ENCODE assay signal across 18 mouse cellular contexts in genomic region chr6:122368245-122368644, GRCm38 (mm10).
"Had no signal": no experiment of that assay in that cellular context is flagged by ENCODE, and none has a peak within 500 bp of the region (broad histone marks: within the 10 kb centered on the region; RNA-seq: fewer than 3 reads in every experiment).

No protein-coding gene starts in this region.

- ATAC-seq: intestine, embryonic 16.5 days; liver, embryonic 12.5 days; midbrain, embryonic 15.5 days had no signal

- H3K36me3 ChIP-seq: kidney, embryonic 15.5 days; limb, embryonic 13.5 days; liver, embryonic 12.5 days; midbrain, embryonic 10.5 days; midbrain, embryonic 15.5 days; neural tube, embryonic 13.5 days had no signal

- H3K27ac ChIP-seq: kidney, embryonic 15.5 days; limb, embryonic 13.5 days; liver, embryonic 12.5 days; macrophage; midbrain, embryonic 10.5 days; midbrain, embryonic 15.5 days; neural tube, embryonic 13.5 days had no signal

- H3K9ac ChIP-seq: kidney, embryonic 15.5 days; limb, embryonic 13.5 days; liver, embryonic 12.5 days; lung, embryonic 14.5 days; midbrain, embryonic 15.5 days; neural tube, embryonic 13.5 days had no signal

- H3K4me3 ChIP-seq: kidney, embryonic 15.5 days; limb, embryonic 13.5 days; liver, embryonic 12.5 days; midbrain, embryonic 10.5 days; midbrain, embryonic 15.5 days; neural tube, embryonic 13.5 days had no signal

- H3K9me3 ChIP-seq: kidney, embryonic 15.5 days; limb, embryonic 13.5 days; liver, embryonic 12.5 days; midbrain, embryonic 10.5 days; midbrain, embryonic 15.5 days; neural tube, embryonic 13.5 days had no signal

- H3K4me2 ChIP-seq: kidney, embryonic 15.5 days; limb, embryonic 13.5 days; liver, embryonic 12.5 days; lung, embryonic 14.5 days; midbrain, embryonic 15.5 days; neural tube, embryonic 13.5 days had no signal

- DNase-seq: kidney, adult 2 months; kidney, postnatal 14 days; left cerebral cortex, postnatal 4 days; lung, embryonic 14.5 days; lung, postnatal 14 days; retina, postnatal 1 day; right cerebral cortex, postnatal 4 days; spleen, adult 18-20 months; thymus, adult 18-20 months; thymus, postnatal 36 days had no signal

- H3K4me1 ChIP-seq: kidney, embryonic 15.5 days; limb, embryonic 13.5 days; midbrain, embryonic 10.5 days; midbrain, embryonic 15.5 days; neural tube, embryonic 13.5 days had no signal

- H3K27me3 ChIP-seq: kidney, embryonic 15.5 days; limb, embryonic 13.5 days; liver, embryonic 12.5 days; midbrain, embryonic 15.5 days; neural tube, embryonic 13.5 days had no signal
